Mouse (Mus musculus) heart, embryonic 11.5 days (tissue): ENCODE results near the gene Capn3. TPM values are rescaled to one million over a fixed set of nuclear protein-coding genes. Genes with fewer than 3 reads are reported as not detected.

Experiments
- polyA plus RNA-seq: library from polyadenylated mRNA; unstranded; fragments of >200 nt; fragmentation: Nextera tagmentation; extraction: Ambion mirVana; gene quantifications from 2 replicates; pipeline ENCODE4 v1.2.1, GENCODE M21; 2014

The Capn3 gene
- polyA plus RNA-seq, 1 experiment from 2014 or later = 5.2 TPM

Other genes with a start within 250 kb of the Capn3 start
- gene Pla2g4e, start 210.7 kb upstream of the Capn3 start, polyA plus RNA-seq = 0.49 and 0.62 TPM in 2 replicates
- not detected in 2 replicates for gene Pla2g4d, start 166.8 kb upstream of the Capn3 start, polyA plus RNA-seq
- not detected in 2 replicates for gene Pla2g4f, start 141.9 kb upstream of the Capn3 start, polyA plus RNA-seq
- 19.1 and 21.6 TPM in 2 replicates for gene Vps39, start 102.9 kb upstream of the Capn3 start, polyA plus RNA-seq
- gene Ganc, start 52.1 kb upstream of the Capn3 start, polyA plus RNA-seq = 7.0 and 9.0 TPM in 2 replicates
- gene Tmem87a, start 51.9 kb upstream of the Capn3 start, polyA plus RNA-seq = 4.5 and 9.6 TPM in 2 replicates
- 50.7 and 56.6 TPM in 2 replicates for gene Zfp106, start 107.8 kb downstream of the Capn3 start, polyA plus RNA-seq
- gene Snap23, start 111.7 kb downstream of the Capn3 start, polyA plus RNA-seq = 66.2 and 69.1 TPM in 2 replicates
- 20.6 and 21.3 TPM in 2 replicates for gene Haus2, start 153.4 kb downstream of the Capn3 start, polyA plus RNA-seq
- gene Lrrc57, start 153.5 kb downstream of the Capn3 start, polyA plus RNA-seq = 19.1 and 21.8 TPM in 2 replicates
- 2.9 and 4.4 TPM in 2 replicates for gene Stard9, start 173.1 kb downstream of the Capn3 start, polyA plus RNA-seq